Mouse (Mus musculus): ENCODE data around the gene Lcp1.

Lcp1 gene

DNA sequence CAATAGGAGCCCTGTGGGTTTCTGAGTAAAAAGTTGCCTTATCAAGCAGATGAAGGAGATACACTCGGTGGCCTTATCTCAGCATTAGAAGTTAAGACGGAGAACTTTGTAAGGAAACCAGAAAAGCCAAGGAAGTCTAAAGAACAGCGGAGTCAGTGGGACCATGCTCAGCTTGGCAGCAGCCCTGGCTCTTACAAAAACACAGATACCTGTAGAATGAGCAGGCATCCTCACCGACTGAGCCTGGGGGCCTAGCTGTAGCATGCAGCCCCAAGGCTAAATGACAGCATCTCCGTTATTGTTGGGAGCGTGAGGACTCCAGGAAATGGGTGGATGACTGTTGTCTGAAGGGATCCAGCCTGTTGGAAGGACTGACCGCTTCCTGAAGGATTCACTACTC is 44.9 kb downstream of the Lcp1 start:
- ATAC-seq (ENCODE audit: insufficient number of reproducible peaks, low FRiP score, low TSS enrichment) = no peak

DNA sequence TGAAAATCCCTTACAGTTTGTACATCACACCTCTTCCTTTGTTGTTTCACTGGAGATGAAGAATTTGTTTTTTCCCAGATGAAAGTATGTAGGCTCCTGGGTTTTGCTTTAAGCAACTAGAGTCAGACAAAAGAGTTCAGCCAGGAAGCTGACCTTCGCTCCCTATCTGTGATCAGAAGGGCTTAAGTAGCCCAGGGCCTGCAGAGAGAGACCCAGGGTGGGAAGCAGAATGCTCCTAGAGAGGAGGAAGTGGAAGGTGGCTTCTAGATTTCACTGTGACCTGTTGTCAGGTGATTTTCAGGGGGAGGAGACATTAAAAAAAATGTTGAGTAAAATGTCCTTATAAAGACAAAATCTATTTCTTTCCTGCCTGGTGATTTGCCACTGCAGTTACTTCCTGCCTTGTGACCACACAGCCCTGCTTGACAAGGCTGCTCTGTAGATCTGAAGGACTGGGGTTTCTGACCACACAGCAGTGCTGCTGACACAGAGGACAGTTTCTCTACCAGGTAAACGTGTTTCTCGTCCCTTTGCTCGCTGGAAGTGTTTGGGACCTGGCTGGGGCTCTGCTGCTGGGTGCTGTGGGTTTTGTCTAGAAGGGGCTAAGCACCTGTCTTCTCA is 45.6 kb downstream of the Lcp1 start:
- ATAC-seq (ENCODE audit: insufficient number of reproducible peaks, low FRiP score, low TSS enrichment) = no peak

DNA sequence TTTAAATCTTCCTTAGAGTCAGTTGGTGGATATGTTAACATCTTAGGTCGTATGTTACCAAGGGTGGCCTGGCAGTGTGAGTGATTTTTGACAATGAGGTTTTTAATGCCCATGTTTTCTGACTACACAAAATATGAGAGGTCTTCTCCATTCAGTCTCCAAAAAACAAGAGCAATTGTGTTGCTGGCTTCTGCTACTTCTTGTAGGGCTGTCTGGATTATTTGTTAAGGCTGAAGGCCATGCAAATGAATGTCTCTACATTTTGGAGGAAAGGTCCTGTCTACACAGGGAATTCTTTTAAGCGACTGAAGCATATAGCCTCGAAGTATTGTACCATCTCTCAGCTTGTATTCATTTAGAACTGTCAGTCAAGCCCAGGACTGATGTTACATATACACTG is 46.5 kb downstream of the Lcp1 start:
- no peak for ATAC-seq (ENCODE audit: insufficient number of reproducible peaks, low FRiP score, low TSS enrichment)

DNA sequence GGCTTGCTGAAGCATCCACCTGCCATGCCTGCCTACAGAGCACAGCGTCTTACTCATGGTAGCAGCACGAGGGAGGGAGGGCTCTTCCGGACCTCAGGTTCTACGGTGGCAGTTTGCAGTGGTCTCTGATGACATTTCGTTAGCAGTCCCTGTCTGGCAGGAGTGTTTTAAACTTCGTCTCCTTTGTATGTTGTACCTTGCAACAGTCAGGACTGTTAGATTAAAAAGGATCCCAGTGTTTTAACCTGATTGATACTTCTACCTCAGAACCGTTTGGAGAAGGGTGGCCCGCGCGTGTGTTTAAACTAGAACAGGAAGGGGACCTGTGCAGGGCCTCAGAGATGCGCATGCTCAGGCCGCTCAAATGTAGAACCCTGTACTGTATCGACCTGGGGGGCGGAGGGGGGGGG is 47.5 kb downstream of the Lcp1 start:
- ATAC-seq (ENCODE audit: insufficient number of reproducible peaks, low FRiP score, low TSS enrichment) = no peak

DNA sequence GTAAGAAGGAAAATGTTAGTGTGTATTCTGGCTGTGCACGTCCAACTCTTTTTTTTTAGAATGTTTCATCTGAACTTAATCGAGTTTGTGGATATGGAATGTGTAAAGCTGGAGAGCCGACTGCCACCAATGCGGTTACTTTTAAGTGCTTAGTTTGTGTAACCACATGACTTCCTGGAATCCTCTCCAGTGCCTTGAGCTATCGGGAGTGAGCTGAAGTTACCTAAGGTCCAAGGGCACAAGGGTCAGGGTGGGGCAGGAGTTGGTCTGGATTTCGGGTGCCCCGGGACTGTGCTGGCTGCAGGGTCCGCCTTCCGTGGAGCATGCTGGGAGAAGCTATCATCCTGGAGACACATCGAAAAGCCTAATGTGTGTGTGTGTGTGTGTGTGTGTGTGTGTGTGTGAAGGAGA is 47.9 kb downstream of the Lcp1 start:
- no peak for ATAC-seq (ENCODE audit: insufficient number of reproducible peaks, low FRiP score, low TSS enrichment)

DNA sequence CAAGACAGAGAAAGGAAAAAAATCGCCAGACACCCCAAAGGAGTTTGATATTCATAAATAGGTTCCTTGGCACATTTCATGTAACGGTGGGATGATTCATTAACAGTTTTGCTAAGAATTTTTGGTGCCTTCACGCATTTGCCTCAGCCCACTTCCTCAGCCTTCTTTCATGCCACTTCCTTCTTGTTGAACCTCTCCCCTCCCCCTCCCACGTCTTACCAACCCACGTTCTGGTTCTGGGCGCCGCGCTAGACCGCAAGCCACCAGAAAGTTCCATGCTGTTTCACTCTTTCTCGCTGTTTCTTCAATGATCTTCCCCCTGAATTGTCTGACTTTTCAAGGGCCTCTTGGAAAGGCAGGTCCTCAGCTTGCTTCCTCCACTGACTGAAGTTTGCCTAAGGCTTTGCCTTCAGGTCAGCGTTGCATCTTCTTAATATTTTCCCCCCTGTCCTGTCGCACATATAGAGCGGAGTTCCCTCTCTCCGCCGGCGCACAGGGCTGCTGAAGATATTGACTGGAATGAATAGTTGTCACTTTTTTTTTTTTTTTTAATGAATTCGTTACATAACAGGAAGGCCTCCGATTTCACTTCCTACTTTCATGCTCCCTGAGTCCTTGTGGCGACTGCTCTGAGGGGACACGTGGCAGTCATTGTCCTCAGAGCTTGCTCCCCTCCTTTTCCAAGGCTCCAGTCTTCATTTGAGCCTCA is 48.5 kb downstream of the Lcp1 start:
- ATAC-seq (ENCODE audit: insufficient number of reproducible peaks, low FRiP score, low TSS enrichment) = no peak

DNA sequence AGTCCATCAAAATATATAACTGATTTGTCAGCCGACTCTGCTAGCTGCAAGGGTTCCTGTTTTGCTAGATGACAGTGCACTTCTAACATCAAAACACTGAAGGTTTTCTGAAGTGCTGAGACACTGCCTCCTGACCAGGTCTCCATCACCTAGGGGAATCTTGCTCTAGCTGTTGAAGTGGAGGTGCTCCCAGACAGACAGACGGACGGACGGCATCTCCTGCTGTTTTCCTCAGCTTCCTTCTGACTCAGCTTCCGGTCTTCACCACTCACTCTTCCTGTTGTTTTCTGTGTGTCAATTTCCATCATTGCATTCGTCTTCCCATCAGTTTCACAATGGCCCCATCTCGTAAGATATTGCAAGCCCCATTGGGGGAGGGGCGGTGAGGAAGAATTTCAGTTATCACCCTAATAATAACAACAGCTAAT is 49.7 kb downstream of the Lcp1 start:
- no peak for ATAC-seq (ENCODE audit: insufficient number of reproducible peaks, low FRiP score, low TSS enrichment)

DNA sequence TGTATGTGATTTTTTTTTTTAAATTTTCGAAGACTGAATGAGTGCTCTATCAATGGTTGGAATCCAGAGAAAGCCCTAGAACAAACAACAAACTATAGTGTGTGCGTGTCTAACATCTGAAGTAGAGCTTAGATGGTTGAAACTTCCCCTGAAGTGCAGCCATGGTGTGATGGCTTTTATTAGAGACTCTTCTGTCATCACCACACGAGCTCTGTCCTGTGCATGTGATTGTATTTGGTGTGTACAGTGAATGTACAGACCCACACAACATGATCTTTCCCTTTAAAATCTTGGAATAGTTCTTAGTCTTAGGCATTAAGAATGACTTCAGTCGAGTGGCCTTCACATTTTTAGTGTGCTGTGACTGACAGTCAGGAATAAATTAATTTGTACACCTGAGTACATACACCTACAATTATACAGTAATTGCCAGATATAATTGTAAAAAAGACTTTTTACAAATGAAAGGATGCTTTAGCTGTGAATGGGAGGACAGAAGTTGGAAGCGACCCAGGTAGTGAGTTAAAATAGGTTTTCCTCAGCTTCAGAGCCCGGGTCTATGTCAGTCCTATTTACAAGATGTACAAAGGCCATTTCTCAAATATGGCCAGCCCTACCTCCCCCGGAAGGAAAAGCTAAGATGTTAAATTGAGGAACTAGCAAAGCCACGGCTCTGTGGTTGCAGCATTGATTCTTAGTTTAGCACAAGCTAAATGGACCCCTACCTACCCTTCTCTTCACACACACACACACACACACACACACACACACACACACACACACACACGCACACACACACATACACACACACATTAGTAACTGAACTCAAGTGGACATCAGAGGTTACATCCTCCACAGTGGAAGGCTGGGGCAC is 50.4 kb downstream of the Lcp1 start:
- no peak for ATAC-seq (ENCODE audit: insufficient number of reproducible peaks, low FRiP score, low TSS enrichment)

DNA sequence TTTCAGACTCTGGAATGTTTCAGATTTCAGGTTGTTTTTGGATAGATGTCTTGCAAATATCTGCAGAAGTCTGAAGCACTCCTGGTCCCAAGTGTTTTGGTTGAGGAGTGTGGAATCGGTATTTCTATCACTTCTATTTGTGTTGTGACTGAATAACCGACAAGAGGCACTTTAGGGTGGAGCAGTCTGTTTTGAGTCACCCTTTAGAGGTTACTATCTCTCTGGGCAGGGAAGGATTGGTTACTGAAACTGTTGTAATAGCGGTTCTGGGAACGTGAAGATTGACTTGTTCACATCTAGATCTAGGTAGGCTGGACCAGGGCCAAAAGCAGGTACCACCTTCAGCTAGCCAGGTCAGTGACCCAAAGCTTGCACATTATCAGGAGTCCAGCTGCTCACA is 51.5 kb downstream of the Lcp1 start:
- ATAC-seq (ENCODE audit: insufficient number of reproducible peaks, low FRiP score, low TSS enrichment) = no peak

DNA sequence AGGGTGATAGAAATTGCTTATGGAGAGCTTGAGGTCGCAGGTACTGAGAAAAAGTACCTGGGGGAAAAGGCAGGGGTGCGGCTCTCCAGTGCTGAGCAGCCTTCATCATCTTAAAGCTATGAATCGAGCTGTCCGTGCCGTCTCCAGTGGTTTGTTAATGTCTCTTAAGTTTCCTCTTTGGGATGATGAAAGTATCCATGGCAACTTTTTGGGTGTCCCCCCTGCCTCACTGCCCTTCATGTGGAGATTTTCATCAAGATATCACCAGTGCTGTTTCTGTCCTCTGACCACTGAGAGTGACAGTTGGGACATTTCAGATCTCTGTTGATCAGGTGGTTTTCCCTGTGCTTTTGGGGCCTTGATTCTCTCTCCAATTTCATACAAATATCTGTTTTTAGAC is 51.9 kb downstream of the Lcp1 start:
- no peak for ATAC-seq (ENCODE audit: insufficient number of reproducible peaks, low FRiP score, low TSS enrichment)

DNA sequence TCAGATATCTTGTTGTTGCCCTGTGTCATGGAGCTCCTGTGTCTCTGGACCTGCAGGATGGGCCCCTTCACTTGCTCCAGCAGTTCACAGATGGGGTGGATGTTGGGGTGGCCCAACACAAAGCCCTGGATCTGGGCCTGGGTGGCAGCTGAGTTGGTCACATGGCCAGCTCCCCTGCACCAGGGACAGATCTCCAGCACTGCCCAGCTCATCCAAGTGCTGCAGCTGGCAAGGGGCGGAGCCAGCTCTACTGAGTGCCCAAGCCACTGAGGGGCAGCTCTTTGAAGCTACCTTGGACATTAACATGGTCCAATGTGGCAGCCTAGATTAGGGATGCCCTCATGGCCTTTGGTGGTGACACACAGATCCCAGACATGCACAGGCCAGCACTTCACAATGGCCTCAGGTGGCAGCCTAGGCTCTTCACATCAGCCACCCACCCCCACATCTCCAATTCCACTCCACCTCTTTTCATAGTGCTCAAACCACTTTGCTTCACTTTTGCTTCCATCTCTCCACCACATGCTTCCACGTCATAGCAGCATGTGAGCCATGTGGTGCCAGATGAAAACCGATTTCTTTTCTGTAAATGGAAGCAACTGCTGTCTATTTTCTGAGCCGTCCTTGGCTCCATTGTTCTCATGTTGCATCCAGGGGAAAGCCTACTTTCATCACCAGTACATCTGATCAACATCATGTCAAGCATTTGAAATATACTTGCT is 53.3 kb downstream of the Lcp1 start:
- ATAC-seq (ENCODE audit: insufficient number of reproducible peaks, low FRiP score, low TSS enrichment) = no peak

DNA sequence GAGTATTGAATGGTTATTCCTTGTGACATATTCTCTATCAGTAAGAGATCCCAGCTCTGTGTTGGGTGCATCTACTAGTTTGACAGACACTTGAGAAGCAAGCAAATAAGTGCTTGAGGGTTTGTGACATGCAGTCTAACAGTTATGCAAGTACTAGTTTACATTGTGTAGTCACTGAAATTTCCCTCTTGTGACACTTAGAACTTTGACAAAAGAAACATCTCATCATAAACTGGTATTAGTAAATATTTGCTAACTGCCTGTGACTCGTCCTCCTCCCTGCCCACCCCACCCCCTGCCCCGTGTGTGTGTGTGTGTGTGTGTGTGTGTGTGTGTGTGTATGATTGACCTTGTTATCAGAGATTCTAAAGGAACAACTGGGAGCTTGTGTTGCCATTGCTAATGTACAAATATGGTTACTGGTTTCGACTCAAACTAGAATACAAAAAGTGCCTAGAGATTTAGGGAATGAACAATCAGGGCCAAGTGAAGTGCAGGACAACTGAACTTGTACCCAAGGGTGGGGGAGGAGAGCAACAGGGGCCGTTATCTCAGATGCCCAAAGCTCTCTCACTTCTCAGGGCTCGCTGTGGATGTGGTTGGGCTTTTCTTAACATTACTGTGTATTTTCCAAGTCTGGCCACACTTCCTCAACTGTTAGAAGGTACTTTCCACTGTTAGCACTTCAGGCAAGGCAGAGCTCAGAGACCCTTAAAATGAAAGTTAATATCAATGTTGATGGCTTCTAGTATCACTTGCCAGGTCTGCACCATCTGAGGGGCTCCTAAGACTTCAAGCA is 55.1 kb downstream of the Lcp1 start:
- no peak for ATAC-seq (ENCODE audit: insufficient number of reproducible peaks, low FRiP score, low TSS enrichment)

DNA sequence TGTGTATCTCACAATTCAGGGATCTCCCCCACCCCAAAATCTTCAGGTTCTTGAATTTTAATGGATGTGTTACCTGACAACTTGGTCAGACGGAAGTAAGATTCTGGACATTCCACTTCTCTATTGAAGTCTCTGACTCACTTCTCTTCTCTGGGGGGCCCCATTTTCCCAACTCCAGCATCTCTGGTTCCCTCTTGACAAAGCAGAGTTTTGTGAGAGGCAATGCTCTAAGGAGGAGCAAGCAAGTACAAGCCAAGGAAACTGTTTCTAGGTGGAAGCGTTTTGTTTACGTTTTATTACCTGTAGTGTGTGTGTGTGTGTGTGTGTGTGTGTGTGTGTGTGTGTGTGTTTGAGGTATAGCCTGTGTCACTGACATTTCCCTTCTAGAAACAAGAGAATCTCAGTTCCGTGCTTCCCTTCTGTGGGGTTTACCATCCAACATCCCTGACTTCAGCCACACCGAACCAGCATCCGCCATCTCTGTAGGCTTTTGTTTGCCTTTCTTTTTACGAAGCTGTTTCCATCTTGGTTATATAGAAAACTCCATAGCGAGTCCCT is 56.0 kb downstream of the Lcp1 start:
- ATAC-seq (ENCODE audit: insufficient number of reproducible peaks, low FRiP score, low TSS enrichment) = no peak

DNA sequence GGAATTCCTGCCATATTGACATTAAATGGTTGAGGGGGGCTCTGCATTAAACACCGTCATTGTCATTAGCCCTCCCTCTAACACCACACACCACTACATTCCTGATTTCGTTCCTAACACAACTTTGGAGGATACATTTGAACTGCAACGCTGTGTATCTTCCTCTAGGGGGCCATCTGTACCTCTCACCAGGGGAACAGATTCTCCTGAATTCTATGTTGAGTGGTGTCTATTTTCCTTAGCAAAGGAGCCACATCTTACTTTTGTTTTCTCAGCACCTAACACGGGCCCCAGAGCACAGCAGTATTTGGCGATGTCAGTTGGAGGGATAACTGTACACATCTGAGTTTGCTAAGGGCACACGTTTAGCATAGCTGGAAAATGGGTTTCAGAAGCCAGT is 57.6 kb downstream of the Lcp1 start:
- ATAC-seq (ENCODE audit: insufficient number of reproducible peaks, low FRiP score, low TSS enrichment) = no peak

DNA sequence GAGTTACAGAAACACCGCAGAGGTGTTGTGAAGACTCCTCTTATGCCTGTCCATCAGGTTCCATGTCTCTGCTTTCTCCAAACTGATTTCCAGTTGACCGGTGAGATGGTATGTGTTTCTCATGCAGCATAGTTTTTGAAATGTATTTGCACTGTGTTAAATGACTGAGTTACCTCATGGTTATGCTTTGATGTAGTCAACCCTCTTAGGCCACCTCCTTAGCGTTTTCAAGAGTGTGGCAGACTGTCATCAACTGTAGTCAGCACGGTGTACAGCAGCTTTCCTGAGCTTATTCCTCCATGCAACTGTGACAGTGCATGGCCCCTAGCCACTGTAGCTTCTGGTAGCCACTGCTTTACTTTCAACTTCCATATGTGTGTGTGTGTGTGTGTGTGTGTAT is 58.1 kb downstream of the Lcp1 start:
- ATAC-seq (ENCODE audit: insufficient number of reproducible peaks, low FRiP score, low TSS enrichment) = no peak

DNA sequence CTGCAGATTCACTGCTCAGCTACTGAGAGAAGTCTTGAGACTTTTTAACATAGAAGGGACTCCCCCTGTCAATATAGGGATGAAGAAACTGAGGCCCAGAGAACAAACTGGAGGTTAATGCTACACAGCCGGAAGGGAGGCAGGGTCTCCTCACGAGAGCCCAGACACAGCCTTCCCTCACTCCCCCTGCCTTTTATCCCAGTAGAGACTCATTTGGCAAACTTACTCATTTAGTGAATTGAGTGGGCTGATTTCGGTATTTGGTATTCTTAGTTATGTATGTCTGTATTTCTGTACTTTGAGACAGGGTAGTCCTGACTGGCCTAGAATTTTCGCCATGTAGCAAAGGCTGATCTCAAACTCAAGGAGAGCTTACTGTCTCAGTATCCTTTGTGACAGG is 59.8 kb downstream of the Lcp1 start:
- no peak for ATAC-seq (ENCODE audit: insufficient number of reproducible peaks, low FRiP score, low TSS enrichment)

DNA sequence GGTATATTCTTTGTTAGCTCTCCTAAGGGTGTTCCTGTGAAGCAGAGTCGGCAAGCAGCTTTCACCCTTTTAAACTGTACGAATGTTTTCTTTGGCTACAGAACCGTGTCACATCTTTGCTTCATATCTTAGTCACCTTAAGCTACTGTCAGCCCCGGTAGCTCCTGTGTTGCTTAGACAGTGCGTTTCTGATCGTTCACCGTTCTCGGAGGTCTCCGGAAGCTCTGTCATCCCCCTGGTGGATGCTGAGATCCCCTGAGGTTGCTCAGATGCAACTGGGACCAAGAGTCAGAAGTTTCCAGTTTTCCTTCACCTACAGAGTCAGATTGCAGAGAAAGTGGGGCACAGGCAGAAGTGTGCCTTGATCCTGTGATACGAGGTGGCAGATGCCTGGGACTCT is 61.5 kb downstream of the Lcp1 start:
- ATAC-seq (ENCODE audit: insufficient number of reproducible peaks, low FRiP score, low TSS enrichment) = no peak

DNA sequence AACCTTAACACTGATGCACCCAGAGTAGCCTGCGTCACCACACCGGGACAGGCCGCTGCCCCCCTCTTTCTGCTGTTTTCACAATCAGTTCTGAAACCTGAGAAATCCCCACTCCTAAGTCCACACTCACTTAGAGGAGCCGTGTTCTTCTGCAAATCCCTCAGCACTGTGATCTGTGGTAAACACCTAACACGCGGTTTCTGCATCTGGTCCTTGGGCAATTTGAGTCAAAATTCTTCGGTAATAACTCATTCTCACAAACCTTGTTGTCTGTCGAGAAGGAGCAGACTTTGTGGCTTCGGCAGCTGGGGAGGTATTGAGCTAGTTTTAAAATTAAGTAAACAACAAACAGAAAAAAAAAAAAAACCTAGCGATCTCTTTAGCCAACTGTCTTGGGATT is 62.0 kb downstream of the Lcp1 start:
- no peak for ATAC-seq (ENCODE audit: insufficient number of reproducible peaks, low FRiP score, low TSS enrichment)

DNA sequence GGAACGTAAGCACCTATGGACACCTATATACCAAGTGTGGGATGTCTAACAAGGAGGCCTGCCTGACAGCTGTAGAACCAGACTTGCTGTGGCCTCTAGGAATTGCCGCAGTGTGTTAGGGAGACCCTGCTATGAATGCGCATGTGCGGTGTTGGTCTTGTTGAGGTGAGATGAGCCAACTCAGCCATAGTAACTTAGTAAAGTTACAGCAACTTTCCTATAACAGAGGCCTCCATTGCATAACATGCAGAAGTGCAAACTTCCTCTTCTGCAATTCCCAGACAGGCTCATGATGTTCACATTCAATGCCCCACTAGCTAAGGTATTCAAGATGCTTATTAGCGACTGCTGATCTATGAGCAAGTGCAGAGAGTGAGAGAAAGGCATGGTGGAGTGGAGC is 64.6 kb downstream of the Lcp1 start:
- no peak for ATAC-seq (ENCODE audit: insufficient number of reproducible peaks, low FRiP score, low TSS enrichment)

DNA sequence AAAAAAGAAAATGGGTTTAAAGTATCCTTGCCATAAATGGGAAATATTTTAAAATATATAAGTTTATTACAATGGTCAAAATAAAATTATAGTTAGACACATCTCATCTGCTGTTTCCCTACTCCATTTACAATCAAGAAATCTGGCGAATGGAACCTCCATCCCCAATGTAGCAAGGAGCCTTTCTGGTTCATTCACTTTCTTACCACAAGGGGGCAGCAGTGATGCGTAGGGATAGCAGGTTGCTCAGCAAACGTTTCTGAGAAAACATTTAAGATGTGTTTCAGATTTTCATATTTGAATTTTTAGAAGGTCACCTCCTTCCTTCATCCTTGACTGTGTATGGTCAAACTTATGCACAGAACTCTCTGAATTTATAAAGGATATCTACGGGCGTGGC is 66.1 kb downstream of the Lcp1 start:
- ATAC-seq (ENCODE audit: insufficient number of reproducible peaks, low FRiP score, low TSS enrichment) = 0 out of 2 replicates have a peak, but pooled peaks have one; percentile 47
